Mouse (Mus musculus) MEL (cell line): ENCODE measurements around the gene Pcca. TPM values are rescaled to one million over a fixed set of nuclear protein-coding genes. Genes with fewer than 3 reads are reported as not detected.

Experiments
- DNase-seq: peaks from one replicate; pipeline ENCODE4 v3.0.0; 2011; ENCODE audit warnings: low read depth, low spot score
- H3K27ac ChIP-seq: 2 replicates; pipeline ENCODE4 v1.5.1; 2012; ENCODE audit warnings: low read depth, mild to moderate bottlenecking, control low read depth, low read length, moderate library complexity; ENCODE audit not compliant: control insufficient read depth
- H3K27me3 ChIP-seq, 2 experiments: fragments of 150-350 bp in 1 of 2; sonication (generic) in 1 of 2; 2 replicates each; pipeline ENCODE4 v1.6.1; 2012; ENCODE audit warnings: low read length in 2 of 2, mild to moderate bottlenecking in 2 of 2, improper control_type of control experiment in 1 of 2, moderate library complexity in 1 of 2; ENCODE audit not compliant: insufficient read depth in 2 of 2, control insufficient read depth in 1 of 2
- H3K36me3 ChIP-seq, 2 experiments: 2 replicates each; pipeline ENCODE4 v1.6.1; 2012 to 2014; ENCODE audit warnings: low read length in 2 of 2, improper control_type of control experiment in 1 of 2, inconsistent platforms in 1 of 2, mild to moderate bottlenecking in 1 of 2; ENCODE audit not compliant: insufficient read depth in 2 of 2, control insufficient read depth in 1 of 2
- H3K4me1 ChIP-seq, 2 experiments: fragments of 150-350 bp in 1 of 2; sonication (generic) in 1 of 2; 2 replicates each; pipeline ENCODE4 v1.6.1; 2012; ENCODE audit warnings: low read length in 2 of 2, improper control_type of control experiment in 1 of 2, mild to moderate bottlenecking in 1 of 2; ENCODE audit not compliant: insufficient read depth in 2 of 2, control insufficient read depth in 1 of 2
- H3K4me3 ChIP-seq, 2 experiments: fragments of 150-350 bp in 1 of 2; sonication (generic) in 1 of 2; 2 replicates each; pipeline ENCODE4 v1.5.1; 2012; ENCODE audit warnings: low read depth in 2 of 2, low read length in 2 of 2, mild to moderate bottlenecking in 2 of 2, moderate library complexity in 2 of 2, control low read depth in 1 of 2, improper control_type of control experiment in 1 of 2; ENCODE audit not compliant: control insufficient read depth in 1 of 2, insufficient read depth in 1 of 2
- H3K79me2 ChIP-seq: 2 replicates; pipeline ENCODE4 v1.6.1; 2012; ENCODE audit warnings: mild to moderate bottlenecking, low read length, moderate library complexity; ENCODE audit not compliant: control insufficient read depth, poor library complexity, insufficient read depth
- H3K9ac ChIP-seq: 2 replicates; pipeline ENCODE4 v1.6.1; 2012; ENCODE audit warnings: low read depth, mild to moderate bottlenecking, control low read depth, low read length, moderate library complexity; ENCODE audit not compliant: control insufficient read depth, poor library complexity, severe bottlenecking
- H3K9me3 ChIP-seq: fragments of 150-350 bp; sonication (generic); replicated peaks from 2 replicates; pipeline ENCODE4 v1.6.1; 2012; ENCODE audit warnings: mild to moderate bottlenecking, low read length, improper control_type of control experiment, moderate library complexity; ENCODE audit not compliant: insufficient read depth
- CHD2 ChIP-seq: IDR thresholded peaks from 2 replicates; pipeline ENCODE4 v1.6.1; 2011; ENCODE audit warnings: low read length, improper control_type of control experiment
- CTCF ChIP-seq, 3 experiments: IDR thresholded peaks in 2 of 3; conservative IDR thresholded peaks in 1 of 3; 2 replicates each; pipeline ENCODE4 v1.5.1; 2011 to 2012; ENCODE audit warnings: low read length in 3 of 3, low read depth in 2 of 3, mild to moderate bottlenecking in 2 of 3, improper control_type of control experiment in 1 of 3, inconsistent platforms in 1 of 3, mixed read lengths in 1 of 3, moderate library complexity in 1 of 3; ENCODE audit not compliant: control insufficient read depth in 1 of 3, insufficient read depth in 1 of 3, poor library complexity in 1 of 3, severe bottlenecking in 1 of 3
- E2F4 ChIP-seq: IDR thresholded peaks from 2 replicates; pipeline ENCODE4 v1.6.1; 2011; ENCODE audit warnings: low read depth, low read length, improper control_type of control experiment, borderline replicate concordance
- ETS1 ChIP-seq: IDR thresholded peaks from 2 replicates; pipeline ENCODE4 v1.6.1; 2012; ENCODE audit warnings: low read depth, mild to moderate bottlenecking, inconsistent platforms, low read length, improper control_type of control experiment, moderate library complexity
- GABPA ChIP-seq: IDR thresholded peaks from 2 replicates; pipeline ENCODE4 v1.6.1; 2012; ENCODE audit warnings: low read depth, mild to moderate bottlenecking, inconsistent platforms, low read length, improper control_type of control experiment, moderate library complexity
- GATA1 ChIP-seq: IDR thresholded peaks from 2 replicates; pipeline ENCODE4 v1.6.1; 2011; ENCODE audit warnings: low read depth, low read length, improper control_type of control experiment
- HCFC1 ChIP-seq: IDR thresholded peaks from 2 replicates; pipeline ENCODE4 v1.6.1; 2012; ENCODE audit warnings: low read depth, mild to moderate bottlenecking, inconsistent platforms, low read length, improper control_type of control experiment, moderate library complexity
- KAT2A ChIP-seq: conservative IDR thresholded peaks from 2 replicates; pipeline ENCODE4 v1.6.1; 2012; ENCODE audit warnings: low read depth, low read length, improper control_type of control experiment, inconsistent platforms
- MAZ ChIP-seq: IDR thresholded peaks from 2 replicates; pipeline ENCODE4 v1.6.1; 2012; ENCODE audit warnings: low read depth, mild to moderate bottlenecking, inconsistent platforms, low read length, improper control_type of control experiment
- MEF2A ChIP-seq: IDR thresholded peaks from 2 replicates; pipeline ENCODE4 v1.6.1; 2014; ENCODE audit warnings: low read depth, mild to moderate bottlenecking, inconsistent platforms, low read length, improper control_type of control experiment; ENCODE audit not compliant: poor library complexity, insufficient replicate concordance, severe bottlenecking; ENCODE audit errors: extremely low read depth
- MXI1 ChIP-seq: IDR thresholded peaks from 2 replicates; pipeline ENCODE4 v1.6.1; 2011; ENCODE audit warnings: mild to moderate bottlenecking, low read depth, low read length, improper control_type of control experiment
- MYB ChIP-seq: IDR thresholded peaks from 2 replicates; pipeline ENCODE4 v1.6.1; 2011; ENCODE audit warnings: mild to moderate bottlenecking, low read depth, low read length, improper control_type of control experiment
- POLR2A ChIP-seq, 2 experiments: IDR thresholded peaks; 2 replicates each; pipeline ENCODE4 v1.6.1; 2011 to 2012; ENCODE audit warnings: low read length in 2 of 2, mild to moderate bottlenecking in 2 of 2, control low read depth in 1 of 2, improper control_type of control experiment in 1 of 2, low read depth in 1 of 2, moderate library complexity in 1 of 2; ENCODE audit not compliant: control insufficient read depth in 1 of 2, insufficient read depth in 1 of 2, poor library complexity in 1 of 2
- POLR2AphosphoS2 ChIP-seq: IDR thresholded peaks from 2 replicates; pipeline ENCODE4 v1.6.1; 2011; ENCODE audit warnings: low read length, improper control_type of control experiment
- RCOR1 ChIP-seq: IDR thresholded peaks from 2 replicates; pipeline ENCODE4 v1.6.1; 2012; ENCODE audit warnings: low read depth, mild to moderate bottlenecking, inconsistent platforms, low read length, improper control_type of control experiment
- TAL1 ChIP-seq: IDR thresholded peaks from 2 replicates; pipeline ENCODE4 v1.6.1; 2012; ENCODE audit warnings: mild to moderate bottlenecking, inconsistent platforms, low read length, moderate library complexity, mixed read lengths
- UBTF ChIP-seq: IDR thresholded peaks from 2 replicates; pipeline ENCODE4 v1.6.1; 2012; ENCODE audit warnings: low read depth, mild to moderate bottlenecking, inconsistent platforms, low read length, improper control_type of control experiment, moderate library complexity, borderline replicate concordance; ENCODE audit not compliant: insufficient read depth
- USF1 ChIP-seq: IDR thresholded peaks from 2 replicates; pipeline ENCODE4 v1.6.1; 2014; ENCODE audit warnings: low read depth, mild to moderate bottlenecking, inconsistent platforms, low read length, improper control_type of control experiment, moderate library complexity
- USF2 ChIP-seq, 2 experiments: IDR thresholded peaks; 2 replicates each; pipeline ENCODE4 v1.6.1; 2011 to 2012; ENCODE audit warnings: improper control_type of control experiment in 2 of 2, low read length in 2 of 2, borderline replicate concordance in 1 of 2, inconsistent platforms in 1 of 2, low read depth in 1 of 2, mild to moderate bottlenecking in 1 of 2; ENCODE audit not compliant: insufficient read depth in 1 of 2
- ZKSCAN1 ChIP-seq: IDR thresholded peaks from 2 replicates; pipeline ENCODE4 v1.6.1; 2012; ENCODE audit warnings: low read depth, mild to moderate bottlenecking, inconsistent platforms, low read length, improper control_type of control experiment, moderate library complexity
- polyA plus RNA-seq, 2 experiments: library from polyadenylated mRNA; stranded (reverse) in 1 of 2; unstranded in 1 of 2; fragments of >175 nt in 1 of 2; fragments of >200 nt in 1 of 2; gene quantifications; 2 replicates each; pipeline versions ENCODE4 v1.2.1 to v1.2.4; 2012; ENCODE audit warnings: low replicate concordance in 2 of 2, low read depth in 1 of 2; ENCODE audit not compliant: insufficient read length in 2 of 2, insufficient read depth in 1 of 2, missing spikeins in 1 of 2
- total RNA-seq: library from RNA; depleted of rRNA; stranded (reverse); fragments of 300-350 nt; gene quantifications from 2 replicates; pipeline ENCODE4 v1.2.3, GENCODE M21; 2012

The Pcca gene
- total and polyA plus RNA-seq, 3 experiments, result 21.2 to 22.7 TPM; not detected in 1

DNA sequence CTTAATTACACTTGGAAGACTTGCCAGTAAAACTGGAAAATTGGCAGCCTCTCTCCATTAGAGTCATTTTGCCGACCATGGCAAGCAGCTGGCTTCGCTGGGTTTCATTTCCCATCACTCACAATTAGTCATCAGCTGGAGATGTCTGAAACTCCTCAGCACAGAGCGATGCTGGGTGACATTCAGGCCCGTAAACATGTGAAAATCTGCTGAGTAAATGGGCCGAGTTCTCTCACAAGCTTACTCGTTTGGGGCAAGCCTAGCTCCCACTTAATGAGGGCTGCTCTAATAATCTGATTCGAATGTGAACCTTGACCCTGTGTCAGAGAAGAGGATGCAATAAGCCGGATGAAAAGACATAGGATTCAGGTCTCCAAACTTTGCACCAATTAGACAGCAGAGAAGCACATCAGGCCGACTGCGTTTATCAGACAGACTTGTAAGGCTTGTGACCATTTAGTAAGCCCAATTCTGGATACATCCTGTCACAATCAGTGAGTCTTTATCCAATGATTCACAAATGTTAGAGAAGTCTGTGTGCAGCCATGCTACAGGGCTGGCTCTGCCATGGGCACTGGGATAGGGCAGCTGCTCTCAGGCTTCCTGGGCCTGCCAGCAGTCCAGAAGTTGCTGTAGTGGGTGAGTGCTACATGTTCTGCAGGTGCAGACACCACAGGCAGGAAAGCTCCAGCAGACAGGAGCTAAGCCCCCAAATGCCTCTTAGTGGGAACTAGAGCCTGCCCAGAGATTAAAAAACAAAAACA is 349.9 kb downstream of the Pcca start:
- DNase-seq, result no peak
- TF ChIP-seq GABPA, result no peak
- TF ChIP-seq UBTF, result no peak
- no peak for TF ChIP-seq USF1
- no peak for TF ChIP-seq TAL1
- no peak for TF ChIP-seq RCOR1
- Histone ChIP-seq H3K4me1 (peaks cover 7 to 13% of the 10 kb centered on the region in 2 experiments), H3K79me2 (no peaks in the 10 kb centered on the region), H3K27me3 (no peaks in the 10 kb centered on the region), H3K36me3 (peaks cover 0 to 15% of the 10 kb centered on the region in 2 experiments; a peak in 2 of 4 replicates), H3K27ac (no peak overlapping the region), H3K4me3 (no peak overlapping the region), H3K9me3 (no peaks in the 10 kb centered on the region), H3K9ac (no peak overlapping the region)

DNA sequence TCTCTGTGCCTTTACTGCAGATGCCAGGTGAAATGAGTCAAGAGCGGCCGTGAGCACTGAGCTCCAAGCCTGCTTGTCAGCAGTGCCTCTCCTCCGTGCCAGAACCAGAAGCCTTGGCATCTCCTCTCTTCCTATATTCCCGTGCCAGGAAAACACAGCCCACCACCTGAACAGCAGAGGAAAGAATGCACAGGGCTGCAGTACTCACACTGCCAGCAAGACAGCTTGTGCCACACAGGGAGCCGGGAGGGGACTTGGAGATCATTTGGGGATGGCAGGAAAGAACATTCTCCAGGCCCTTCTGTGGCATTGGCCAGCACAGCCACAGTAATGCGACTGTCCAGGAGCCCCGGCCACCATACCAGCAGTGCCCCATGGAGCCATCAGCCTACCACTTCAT is 351.8 kb downstream of the Pcca start:
- H3K36me3 ChIP-seq, result peaks cover 0 to 15% of the 10 kb centered on the region in 2 experiments; a peak in 2 of 4 replicates
- H3K4me3 ChIP-seq, result no peak overlapping the region
- TF ChIP-seq POLR2A (IDR thresholded peaks at IDR 0.05; ENCODE audit: control insufficient read depth in 1 of 2, insufficient read depth in 1 of 2, low read depth in 1 of 2, low read length in 2 of 2, poor library complexity in 1 of 2), result no peak
- TF ChIP-seq MYB, result no peak
- no peak for TF ChIP-seq GATA1
- no peak for TF ChIP-seq ETS1
- no peak for TF ChIP-seq CTCF (IDR thresholded peaks at IDR 0.05 in 2 of 3, conservative IDR thresholded peaks at IDR 0.05 in 1 of 3; ENCODE audit: control insufficient read depth in 1 of 3, insufficient read depth in 1 of 3, low read depth in 2 of 3, low read length in 3 of 3, poor library complexity in 1 of 3, severe bottlenecking in 1 of 3)
- no peak for TF ChIP-seq MAZ
- TF ChIP-seq TAL1, result no peak
- TF ChIP-seq KAT2A, result no peak
- no peak for TF ChIP-seq POLR2AphosphoS2
- no peak for TF ChIP-seq CHD2
- TF ChIP-seq ZKSCAN1, result no peak
- TF ChIP-seq MEF2A, result no peak
- no peak for TF ChIP-seq MXI1
- no peak for TF ChIP-seq USF2 (IDR thresholded peaks at IDR 0.05; ENCODE audit: borderline replicate concordance in 1 of 2, insufficient read depth in 1 of 2, low read depth in 1 of 2, low read length in 2 of 2)
- TF ChIP-seq E2F4, result no peak
- TF ChIP-seq RCOR1, result no peak
- no peak for TF ChIP-seq HCFC1

More for the DNA sequence above, 351.8 kb downstream of the Pcca start:
- Histone ChIP-seq H3K27ac (no peak overlapping the region), H3K4me1 (peaks cover 7 to 13% of the 10 kb centered on the region in 2 experiments), H3K9me3 (no peaks in the 10 kb centered on the region), H3K9ac (no peak overlapping the region), H3K27me3 (no peaks in the 10 kb centered on the region), H3K79me2 (no peaks in the 10 kb centered on the region)
- no peak for DNase-seq
